Mouse (Mus musculus): Measurements from ENCODE around the gene Agap1. TPM values are rescaled to one million over a fixed set of nuclear protein-coding genes. Genes with fewer than 3 reads are reported as not detected.
A peak's percentile ranks its signal among the peaks of the same experiment; 100 is the strongest.

Agap1 gene
- polyA plus RNA-seq, 1 experiment from 2014 or later = 11.5 TPM

GRCm38 (mm10) chr1:89850681-89851414 lies 396.2 kb downstream of the Agap1 start:
- Histone ChIP-seq H3K4me2 (no peak overlapping the region), H3K4me3 (no peak overlapping the region), H3K9me3 (no peaks in the 10 kb centered on the region), H3K27me3 (no peaks in the 10 kb centered on the region), H3K36me3 (no peaks in the 10 kb centered on the region), H3K9ac (no peak overlapping the region), H3K27ac (no peak overlapping the region), H3K4me1 (peaks cover 9% of the 10 kb centered on the region; the same call in 1 of the 2 replicates)
- WGBS = 84% methylated on average over 11 of the region's 11 CpGs
- ATAC-seq (ENCODE audit: borderline replicate concordance, extremely low read depth, low FRiP score, low TSS enrichment) = no peak

- Histone ChIP-seq H3K4me2 (no peak overlapping the region), H3K27ac (no peak overlapping the region), H3K4me1 (no peaks in the 10 kb centered on the region), H3K36me3 (no peaks in the 10 kb centered on the region), H3K4me3 (no peak overlapping the region), H3K27me3 (no peaks in the 10 kb centered on the region), H3K9me3 (no peaks in the 10 kb centered on the region), H3K9ac (no peak overlapping the region)
- 38% methylated on average over 3 of the region's 3 CpGs for WGBS
- ATAC-seq (ENCODE audit: borderline replicate concordance, extremely low read depth, low FRiP score, low TSS enrichment) = no peak
Observed at GRCm38 (mm10) chr1:89859182-89859581, 404.6 kb downstream of the Agap1 start.

- no peak overlapping the region for H3K9ac ChIP-seq
- 54% methylated on average over 2 of the region's 2 CpGs for WGBS
- H3K4me1 ChIP-seq = no peaks in the 10 kb centered on the region
- H3K9me3 ChIP-seq = no peaks in the 10 kb centered on the region
- no peaks in the 10 kb centered on the region for H3K36me3 ChIP-seq
- no peak overlapping the region for H3K4me2 ChIP-seq
- ATAC-seq (ENCODE audit: borderline replicate concordance, extremely low read depth, low FRiP score, low TSS enrichment) = no peak
- H3K27ac ChIP-seq = no peak overlapping the region
- no peaks in the 10 kb centered on the region for H3K27me3 ChIP-seq
- H3K4me3 ChIP-seq = no peak overlapping the region
Observed at GRCm38 (mm10) chr1:89860017-89860730, 405.6 kb downstream of the Agap1 start.

- H3K27ac ChIP-seq = no peak overlapping the region
- WGBS = 58% methylated on average over 6 of the region's 6 CpGs
- H3K9ac ChIP-seq = no peak overlapping the region
- H3K36me3 ChIP-seq = no peaks in the 10 kb centered on the region
- no peak overlapping the region for H3K4me2 ChIP-seq
- H3K9me3 ChIP-seq = no peaks in the 10 kb centered on the region
- no peaks in the 10 kb centered on the region for H3K27me3 ChIP-seq
- no peak for ATAC-seq (ENCODE audit: borderline replicate concordance, extremely low read depth, low FRiP score, low TSS enrichment)
- H3K4me3 ChIP-seq = no peak overlapping the region
- H3K4me1 ChIP-seq = no peaks in the 10 kb centered on the region
Observed at GRCm38 (mm10) chr1:89865787-89866186, 411.2 kb downstream of the Agap1 start.

- WGBS = 59% methylated on average over 4 of the region's 4 CpGs
- no peak for ATAC-seq (ENCODE audit: borderline replicate concordance, extremely low read depth, low FRiP score, low TSS enrichment)
- no peaks in the 10 kb centered on the region for H3K36me3 ChIP-seq
- no peak overlapping the region for H3K9ac ChIP-seq
- H3K27ac ChIP-seq = no peak overlapping the region
- no peaks in the 10 kb centered on the region for H3K27me3 ChIP-seq
- no peak overlapping the region for H3K4me2 ChIP-seq
- no peaks in the 10 kb centered on the region for H3K4me1 ChIP-seq
- no peak overlapping the region for H3K4me3 ChIP-seq
- H3K9me3 ChIP-seq = no peaks in the 10 kb centered on the region
Observed at GRCm38 (mm10) chr1:89867847-89868246, 413.2 kb downstream of the Agap1 start.

GRCm38 (mm10) chr1:89870134-89870905 lies 415.7 kb downstream of the Agap1 start:
- no peak overlapping the region for H3K27ac ChIP-seq
- H3K9ac ChIP-seq = no peak overlapping the region
- H3K27me3 ChIP-seq = no peaks in the 10 kb centered on the region
- 49% methylated on average over 12 of the region's 12 CpGs for WGBS
- no peaks in the 10 kb centered on the region for H3K4me1 ChIP-seq
- no peak overlapping the region for H3K4me2 ChIP-seq
- no peak overlapping the region for H3K4me3 ChIP-seq
- H3K9me3 ChIP-seq = no peaks in the 10 kb centered on the region
- ATAC-seq (ENCODE audit: borderline replicate concordance, extremely low read depth, low FRiP score, low TSS enrichment) = no peak
- no peaks in the 10 kb centered on the region for H3K36me3 ChIP-seq

GRCm38 (mm10) chr1:89870906-89871211 lies 416.3 kb downstream of the Agap1 start:
- Histone ChIP-seq H3K4me1 (no peaks in the 10 kb centered on the region), H3K9me3 (no peaks in the 10 kb centered on the region), H3K27ac (no peak overlapping the region), H3K36me3 (no peaks in the 10 kb centered on the region), H3K4me2 (no peak overlapping the region), H3K9ac (no peak overlapping the region), H3K27me3 (no peaks in the 10 kb centered on the region), H3K4me3 (no peak overlapping the region)
- 66% methylated on average over 6 of the region's 6 CpGs for WGBS
- no peak for ATAC-seq (ENCODE audit: borderline replicate concordance, extremely low read depth, low FRiP score, low TSS enrichment)

GRCm38 (mm10) chr1:89876346-89877072 lies 421.9 kb downstream of the Agap1 start:
- peaks cover 3% of the 10 kb centered on the region for H3K4me1 ChIP-seq
- 0 out of 2 replicates have a peak, but pooled peaks have one; percentile 35 for ATAC-seq (ENCODE audit: borderline replicate concordance, extremely low read depth, low FRiP score, low TSS enrichment)

GRCm38 (mm10) chr1:89878496-89878895 lies 423.9 kb downstream of the Agap1 start:
- Histone ChIP-seq H3K4me1 (peaks cover 3% of the 10 kb centered on the region), H3K27me3 (no peaks in the 10 kb centered on the region), H3K9me3 (no peaks in the 10 kb centered on the region), H3K4me3 (no peak overlapping the region), H3K27ac (no peak overlapping the region), H3K9ac (no peak overlapping the region), H3K4me2 (no peak overlapping the region), H3K36me3 (no peaks in the 10 kb centered on the region)
- 79% methylated on average over 11 of the region's 11 CpGs for WGBS
- no peak for ATAC-seq (ENCODE audit: borderline replicate concordance, extremely low read depth, low FRiP score, low TSS enrichment)

More at GRCm38 (mm10) chr1:89876346-89877072, 421.9 kb downstream of the Agap1 start:
- peak overlapping the region; percentile 39; the same call in 1 of the 2 replicates for H3K27ac ChIP-seq
- H3K4me3 ChIP-seq = no peak overlapping the region
- WGBS = 23% methylated on average over 5 of the region's 5 CpGs
- H3K9ac ChIP-seq = no peak overlapping the region
- no peaks in the 10 kb centered on the region for H3K27me3 ChIP-seq
- H3K9me3 ChIP-seq = no peaks in the 10 kb centered on the region
- H3K4me2 ChIP-seq = no peak overlapping the region
- no peaks in the 10 kb centered on the region for H3K36me3 ChIP-seq

- Histone ChIP-seq H3K9me3 (no peaks in the 10 kb centered on the region), H3K27ac (no peak overlapping the region), H3K4me1 (peaks cover 8% of the 10 kb centered on the region), H3K36me3 (no peaks in the 10 kb centered on the region), H3K27me3 (no peaks in the 10 kb centered on the region), H3K4me2 (no peak overlapping the region), H3K9ac (no peak overlapping the region), H3K4me3 (no peak overlapping the region)
- 28% methylated on average over 8 of the region's 8 CpGs for WGBS
- ATAC-seq (ENCODE audit: borderline replicate concordance, extremely low read depth, low FRiP score, low TSS enrichment) = no peak
Observed at GRCm38 (mm10) chr1:89880193-89880592, 425.6 kb downstream of the Agap1 start.

- WGBS = 64% methylated on average over 10 of the region's 10 CpGs
- Histone ChIP-seq H3K9me3 (no peaks in the 10 kb centered on the region), H3K4me1 (peaks cover 14% of the 10 kb centered on the region), H3K27me3 (no peaks in the 10 kb centered on the region), H3K9ac (no peak overlapping the region), H3K4me2 (no peak overlapping the region), H3K36me3 (no peaks in the 10 kb centered on the region), H3K4me3 (no peak overlapping the region), H3K27ac (no peak overlapping the region)
- ATAC-seq (ENCODE audit: borderline replicate concordance, extremely low read depth, low FRiP score, low TSS enrichment) = no peak
Observed at GRCm38 (mm10) chr1:89880834-89881233, 426.2 kb downstream of the Agap1 start.

Data from lung, embryonic 15.5 days (tissue).